Mouse (Mus musculus) hindbrain, embryonic 16.5 days (tissue): ENCODE measurements around the gene Apod. TPM values are rescaled to one million over a fixed set of nuclear protein-coding genes. Genes with fewer than 3 reads are reported as not detected.
A peak's percentile ranks its signal among the peaks of the same experiment; 100 is the strongest.

Experiments
- ATAC-seq: fragments of 200-750 bp; cut with Nextera tagmentation; 2 replicates; pipeline ENCODE4 v1.8.0; 2017; ENCODE audit warnings: moderate TSS enrichment, moderate library complexity
- H3K27ac ChIP-seq: fragments of 300-500 bp; sonication (generic); 2 replicates; pipeline ENCODE4 v1.5.1; 2014; ENCODE audit warnings: low read depth, mild to moderate bottlenecking, control low read depth, low read length, moderate library complexity
- H3K27me3 ChIP-seq: fragments of 300-500 bp; sonication (generic); replicated peaks from 2 replicates; pipeline ENCODE4 v1.6.1; 2014; ENCODE audit warnings: low read length; ENCODE audit not compliant: control insufficient read depth, insufficient read depth
- H3K36me3 ChIP-seq: fragments of 300-500 bp; sonication (generic); 2 replicates; pipeline ENCODE4 v1.6.1; 2014; ENCODE audit warnings: mild to moderate bottlenecking, low read length, moderate library complexity, mixed read lengths; ENCODE audit not compliant: control insufficient read depth, insufficient read depth
- H3K4me1 ChIP-seq: fragments of 300-500 bp; sonication (generic); 2 replicates; pipeline ENCODE4 v1.6.1; 2014; ENCODE audit warnings: low read depth, low read length; ENCODE audit not compliant: control insufficient read depth, insufficient read depth
- H3K4me2 ChIP-seq: fragments of 300-500 bp; sonication (generic); 2 replicates; pipeline ENCODE4 v1.6.1; 2014; ENCODE audit warnings: mild to moderate bottlenecking, low read length, control low read depth, moderate library complexity
- H3K4me3 ChIP-seq: fragments of 300-500 bp; sonication (generic); 2 replicates; pipeline ENCODE4 v1.5.1; 2014; ENCODE audit warnings: mild to moderate bottlenecking, low read length, control low read depth, moderate library complexity
- H3K9ac ChIP-seq: fragments of 300-500 bp; sonication (generic); 2 replicates; pipeline ENCODE4 v1.6.1; 2014; ENCODE audit warnings: low read depth, mild to moderate bottlenecking, control low read depth, low read length, moderate library complexity
- H3K9me3 ChIP-seq: fragments of 300-500 bp; sonication (generic); 2 replicates; pipeline ENCODE4 v1.6.1; 2014; ENCODE audit warnings: mild to moderate bottlenecking, low read length, moderate library complexity; ENCODE audit not compliant: control insufficient read depth
- WGBS: fragments of 180-500 bp; shearing (Covaris S2); extraction: QIAGEN DNeasy Blood & Tissue Kit; methylation state at CpG from one replicate; pipeline ENCODE4 v1.1.7; 2014; 5-methylcytosine and 5-hydroxymethylcytosine counted together
- polyA plus RNA-seq: library from polyadenylated mRNA; unstranded; fragments of >200 nt; fragmentation: Nextera tagmentation; extraction: Ambion mirVana; gene quantifications from 2 replicates; pipeline ENCODE4 v1.2.1, GENCODE M21; 2015

Gene Apod
- polyA plus RNA-seq, 1 experiment from 2014 or later: 120 TPM

DNA sequence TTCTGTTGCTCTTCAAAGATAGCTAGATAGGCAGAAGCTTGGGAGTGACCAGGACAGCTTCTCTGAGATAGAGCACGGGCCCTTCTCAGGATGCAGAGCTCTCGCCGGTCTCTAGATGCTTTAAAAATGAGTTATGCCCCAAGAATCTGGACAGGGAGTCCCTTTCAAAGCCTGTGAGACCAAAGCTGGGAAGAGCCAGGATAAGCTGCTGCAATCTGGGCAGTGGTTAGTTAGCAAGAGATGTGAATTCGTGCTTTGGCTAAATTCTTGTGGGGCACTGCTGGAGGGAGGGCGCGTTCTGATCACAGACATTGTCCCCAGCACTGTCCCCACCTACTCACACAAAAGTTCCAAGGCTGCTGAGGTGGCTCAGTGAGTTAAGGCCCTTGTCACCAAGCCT lies 36.0 kb downstream of the Apod start:
- no peak for ATAC-seq
- Histone ChIP-seq H3K27ac (no peak overlapping the region), H3K4me3 (no peak overlapping the region), H3K4me2 (no peak overlapping the region), H3K36me3 (no peaks in the 10 kb centered on the region), H3K9me3 (no peaks in the 10 kb centered on the region), H3K9ac (no peak overlapping the region), H3K4me1 (peaks cover 3% of the 10 kb centered on the region), H3K27me3 (no peaks in the 10 kb centered on the region)
- 81% methylated on average over 6 of the region's 6 CpGs for WGBS

DNA sequence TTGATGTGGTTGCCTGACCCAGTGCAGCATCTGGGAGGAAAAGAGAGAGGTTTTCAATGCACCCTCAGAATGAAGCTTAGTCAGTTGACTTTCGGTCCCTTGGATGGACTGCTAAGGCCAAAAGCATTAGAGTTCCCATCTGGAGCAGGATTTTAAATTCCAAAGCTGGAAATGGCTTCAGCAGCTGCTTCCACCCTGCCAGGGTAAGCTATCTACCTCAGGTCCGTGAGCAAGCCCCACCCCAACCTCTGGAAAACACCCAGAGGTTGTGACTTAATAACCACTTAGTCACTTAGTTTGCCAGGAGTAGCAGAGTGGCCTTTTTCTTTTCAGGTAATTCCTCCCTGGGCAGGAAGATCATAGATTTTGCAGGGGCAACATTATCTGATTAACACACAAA lies 36.5 kb downstream of the Apod start:
- peaks cover 8% of the 10 kb centered on the region for H3K4me1 ChIP-seq
- no peak overlapping the region for H3K4me2 ChIP-seq
- 73% methylated on average over 2 of the region's 2 CpGs for WGBS
- H3K27me3 ChIP-seq: no peaks in the 10 kb centered on the region
- no peaks in the 10 kb centered on the region for H3K9me3 ChIP-seq
- H3K27ac ChIP-seq: no peak overlapping the region
- H3K36me3 ChIP-seq: no peaks in the 10 kb centered on the region
- H3K9ac ChIP-seq: no peak overlapping the region
- no peak for ATAC-seq
- no peak overlapping the region for H3K4me3 ChIP-seq

DNA sequence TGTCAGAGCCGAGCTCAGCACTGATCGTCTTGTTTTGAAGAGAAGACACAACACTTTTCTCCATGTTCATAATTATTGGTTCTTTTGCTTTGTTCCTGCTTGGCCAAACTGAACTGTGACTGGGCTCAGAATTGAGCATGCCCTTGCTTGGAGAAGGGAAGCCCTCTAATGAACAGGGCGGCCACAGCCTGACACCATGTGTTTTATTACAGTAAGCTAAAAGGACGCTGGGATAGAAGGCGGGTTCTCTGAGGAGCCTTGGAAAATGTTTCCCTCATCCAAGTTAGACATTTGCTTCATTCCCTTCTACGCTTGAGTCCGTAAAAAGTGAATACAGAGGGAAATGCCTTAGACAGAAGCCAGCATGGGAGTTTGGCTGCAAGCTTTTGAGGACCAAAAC lies 37.6 kb downstream of the Apod start:
- Histone ChIP-seq H3K4me3 (no peak overlapping the region), H3K9me3 (no peaks in the 10 kb centered on the region), H3K9ac (no peak overlapping the region), H3K36me3 (no peaks in the 10 kb centered on the region), H3K27ac (no peak overlapping the region), H3K4me1 (peaks cover 17% of the 10 kb centered on the region), H3K4me2 (no peak overlapping the region), H3K27me3 (no peaks in the 10 kb centered on the region)
- 83% methylated on average over 7 of the region's 7 CpGs for WGBS
- no peak for ATAC-seq

DNA sequence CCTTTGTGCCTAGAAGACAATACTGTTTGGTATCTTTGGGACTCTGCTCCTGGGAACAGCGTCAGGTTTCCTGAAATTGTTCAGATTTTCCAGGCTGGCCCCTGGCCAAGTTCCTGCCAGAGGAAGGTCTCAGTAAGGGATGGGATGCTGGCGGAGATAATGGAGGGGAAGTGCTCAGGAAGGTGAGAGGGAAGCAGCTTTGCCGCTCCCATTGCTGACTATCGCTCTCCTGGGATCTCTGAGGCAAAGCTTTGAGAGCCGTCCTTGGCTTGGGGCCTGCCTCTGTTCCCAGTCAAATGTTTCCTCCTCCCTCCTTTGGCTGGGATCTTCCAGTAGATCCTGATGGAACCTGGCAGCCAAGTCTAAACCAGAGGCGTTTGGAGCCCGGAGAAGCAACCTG lies 38.1 kb downstream of the Apod start:
- H3K36me3 ChIP-seq: no peaks in the 10 kb centered on the region
- H3K9me3 ChIP-seq: no peaks in the 10 kb centered on the region
- no peak for ATAC-seq
- 59% methylated on average over 7 of the region's 7 CpGs for WGBS
- H3K4me2 ChIP-seq: no peak overlapping the region
- H3K4me3 ChIP-seq: no peak overlapping the region
- H3K27ac ChIP-seq: 0 out of 2 replicates have a peak overlapping the region, but pooled peaks have one; percentile 10
- no peaks in the 10 kb centered on the region for H3K27me3 ChIP-seq
- H3K9ac ChIP-seq: no peak overlapping the region
- peaks cover 19% of the 10 kb centered on the region for H3K4me1 ChIP-seq

DNA sequence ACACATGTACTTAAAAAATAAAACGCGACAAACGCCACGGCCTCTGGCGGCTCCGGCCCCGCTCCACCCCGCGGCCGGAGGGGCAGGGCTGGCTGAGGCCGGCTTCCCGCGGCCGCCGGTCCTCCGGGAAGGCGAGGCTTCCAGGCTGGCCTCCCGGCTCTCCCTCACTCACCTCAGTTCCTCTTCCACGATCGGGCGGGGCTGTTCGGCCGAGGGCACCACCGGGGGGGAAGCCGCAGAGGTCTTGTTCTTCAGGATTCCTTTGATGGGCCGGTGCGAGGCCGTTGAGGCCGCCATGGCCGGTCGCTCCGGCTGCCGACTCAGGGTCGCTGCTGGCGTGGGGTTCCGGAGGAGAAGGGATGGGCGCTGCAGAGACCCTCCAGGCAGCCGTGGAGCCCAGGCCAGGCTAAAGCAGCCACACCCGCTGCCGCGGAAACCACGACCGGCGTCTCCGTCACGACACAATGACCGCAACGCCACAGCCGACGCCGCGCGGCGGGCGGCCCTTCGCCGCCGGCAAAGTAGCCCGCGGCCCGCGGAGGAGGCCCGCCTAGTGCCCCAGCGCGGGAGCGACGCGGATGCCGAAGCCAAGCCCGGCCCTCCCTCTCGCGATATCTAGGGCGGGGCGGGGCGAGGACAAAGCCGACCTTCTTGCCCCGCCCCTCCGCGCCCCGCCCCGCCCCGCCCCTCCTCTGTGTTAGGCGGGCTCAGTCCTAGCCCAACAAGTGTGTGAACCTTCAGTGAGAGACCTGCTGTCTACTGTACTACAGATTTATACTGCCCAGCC lies 39.7 kb downstream of the Apod start, which contains the start of gene Ppp1r2:
Gene Ppp1r2 (minus strand): TSS at position 604 of the 787 bp plus-strand sequence.
- Histone ChIP-seq H3K27ac (peak within 1 kb of the TSS; percentile 88), H3K36me3 (no peaks in the 10 kb centered on the region), H3K4me2 (peak within 1 kb of the TSS; percentile 75), H3K9me3 (no peaks in the 10 kb centered on the region), H3K4me1 (peaks cover 22% of the 10 kb centered on the region), H3K27me3 (no peaks in the 10 kb centered on the region), H3K9ac (peak within 1 kb of the TSS; percentile 94), H3K4me3 (peak within 1 kb of the TSS; percentile 89)
- under 1% methylated on average over 53 of the region's 83 CpGs for WGBS
- ATAC-seq: peak; percentile 97

DNA sequence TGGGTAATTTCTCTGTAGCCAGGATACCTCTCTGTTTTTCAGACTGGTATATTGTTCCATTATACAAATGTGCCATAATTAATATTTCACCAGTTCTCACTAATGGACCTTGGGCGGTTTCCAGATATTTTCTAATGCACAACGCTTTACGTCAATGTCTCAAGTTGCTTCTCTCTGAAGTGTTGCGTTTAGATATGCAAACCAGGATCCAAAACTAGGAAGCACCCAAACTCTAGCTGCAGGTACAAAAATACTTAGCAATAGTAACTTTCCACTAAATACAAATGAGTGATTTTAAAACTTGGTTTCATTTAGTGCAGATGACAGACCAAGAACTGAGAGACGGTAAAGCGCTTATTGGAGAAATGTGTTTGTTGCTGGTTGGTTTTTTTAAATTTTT lies 40.5 kb downstream of the Apod start:
- Histone ChIP-seq H3K4me3 (peak overlapping the region; percentile 89), H3K4me2 (peak overlapping the region; percentile 75), H3K9ac (peak overlapping the region; percentile 94), H3K27me3 (no peaks in the 10 kb centered on the region), H3K9me3 (no peaks in the 10 kb centered on the region), H3K36me3 (no peaks in the 10 kb centered on the region), H3K4me1 (peaks cover 22% of the 10 kb centered on the region), H3K27ac (no peak overlapping the region; the same call in 1 of the 2 replicates)
- 4% methylated on average over 6 of the region's 6 CpGs for WGBS
- no peak for ATAC-seq

DNA sequence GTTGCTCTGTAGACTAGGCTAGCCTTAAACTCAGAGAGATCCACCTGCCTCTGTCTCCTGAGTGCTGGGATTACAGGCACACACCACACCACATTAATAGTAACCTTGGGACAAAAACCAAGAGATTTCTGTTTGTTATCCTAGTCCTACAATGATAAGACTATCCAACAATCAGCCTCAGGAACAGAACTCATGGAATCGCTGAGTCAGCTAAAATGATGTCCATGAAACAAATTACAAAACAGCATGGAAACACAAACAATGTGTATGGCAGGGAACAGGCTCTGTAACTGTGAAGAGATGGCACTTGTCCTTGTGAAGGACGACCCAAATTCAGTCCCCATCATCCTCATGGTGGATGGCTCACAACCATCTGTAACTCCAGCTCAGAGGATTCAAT lies 47.9 kb downstream of the Apod start:
- Histone ChIP-seq H3K27ac (no peak overlapping the region), H3K36me3 (peaks cover 2% of the 10 kb centered on the region; the same call in 1 of the 2 replicates), H3K27me3 (no peaks in the 10 kb centered on the region), H3K4me1 (peaks cover 5% of the 10 kb centered on the region; the same call in 1 of the 2 replicates), H3K4me3 (no peak overlapping the region), H3K4me2 (no peak overlapping the region), H3K9ac (no peak overlapping the region), H3K9me3 (no peaks in the 10 kb centered on the region)
- ATAC-seq: no peak
- 98% methylated on average over 2 of the region's 2 CpGs for WGBS

DNA sequence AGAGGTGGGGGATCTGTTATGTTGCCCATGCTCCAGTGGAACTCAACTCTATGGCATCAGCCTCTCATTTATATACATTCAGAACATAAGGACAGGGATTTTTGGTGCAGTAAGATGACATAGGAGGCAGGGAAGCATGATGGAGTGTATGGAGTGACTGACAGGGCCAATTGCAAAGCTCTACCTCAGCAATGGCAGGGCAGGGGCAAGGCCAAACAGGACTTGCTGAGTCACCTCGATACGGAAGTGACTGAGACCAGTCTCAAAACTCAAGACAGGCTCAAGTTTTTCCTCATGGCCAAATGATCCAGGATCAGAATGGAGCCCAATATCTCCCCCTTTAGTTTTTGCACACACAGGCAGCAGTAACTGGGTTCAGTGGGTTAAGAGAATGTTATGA lies 58.5 kb downstream of the Apod start:
- ATAC-seq: 0 out of 2 replicates have a peak, but pooled peaks have one; percentile 20
- no peaks in the 10 kb centered on the region for H3K4me1 ChIP-seq
- no peak overlapping the region for H3K27ac ChIP-seq
- 93% methylated on average over 2 of the region's 2 CpGs for WGBS
- no peak overlapping the region for H3K4me3 ChIP-seq
- peaks cover 18% of the 10 kb centered on the region for H3K36me3 ChIP-seq
- H3K27me3 ChIP-seq: no peaks in the 10 kb centered on the region
- no peak overlapping the region for H3K4me2 ChIP-seq
- H3K9me3 ChIP-seq: no peaks in the 10 kb centered on the region
- H3K9ac ChIP-seq: no peak overlapping the region

DNA sequence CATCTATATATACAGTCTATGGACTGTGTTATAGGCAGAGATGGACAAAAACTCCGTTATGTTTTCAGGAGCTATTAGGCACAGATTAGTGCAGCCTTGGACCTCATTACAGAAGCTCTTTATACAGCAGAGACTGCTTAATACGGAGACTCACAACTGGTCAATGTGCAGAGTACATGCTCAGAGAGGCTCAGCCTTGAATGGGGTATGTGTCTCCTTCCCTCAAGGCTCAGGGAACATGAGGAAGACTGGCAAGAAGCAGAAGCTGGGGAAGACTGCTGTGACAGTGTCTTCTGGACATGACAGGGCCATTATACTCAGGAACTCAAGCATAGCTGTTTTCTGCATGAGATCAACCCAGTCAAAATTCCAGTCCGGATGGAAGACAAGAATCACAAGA lies 58.9 kb downstream of the Apod start:
- peaks cover 18% of the 10 kb centered on the region for H3K36me3 ChIP-seq
- 0 out of 2 replicates have a peak, but pooled peaks have one; percentile 6 for ATAC-seq
- WGBS: 74% methylated on average over 3 of the region's 3 CpGs

More for the DNA sequence above, 58.9 kb downstream of the Apod start:
- Histone ChIP-seq H3K27me3 (no peaks in the 10 kb centered on the region), H3K4me2 (no peak overlapping the region), H3K9me3 (no peaks in the 10 kb centered on the region), H3K4me3 (no peak overlapping the region), H3K27ac (no peak overlapping the region), H3K9ac (no peak overlapping the region), H3K4me1 (no peaks in the 10 kb centered on the region)
